In the genomic region with DNA sequence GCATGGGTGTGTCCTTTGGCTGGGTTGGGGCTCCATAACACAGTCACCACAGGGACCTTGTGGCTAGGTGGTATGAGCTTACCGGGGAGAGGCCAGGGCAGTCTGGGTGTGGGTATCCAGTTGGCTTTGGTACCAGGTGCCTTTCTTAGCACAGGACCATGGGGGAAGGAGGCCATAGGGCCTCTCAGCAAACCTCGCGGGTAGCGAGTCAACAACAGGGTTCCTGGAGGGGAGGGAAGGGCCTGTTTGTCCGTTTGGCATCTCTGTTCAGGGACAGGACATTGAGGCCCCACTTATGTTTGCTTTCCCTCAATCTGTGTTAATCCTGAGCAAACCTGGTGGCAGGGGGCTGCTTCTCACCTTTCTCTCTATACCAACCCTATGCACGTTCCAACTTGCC, we compare ENCODE assay signal across 23 mouse cellular contexts. TPM values are rescaled to one million over a fixed set of nuclear protein-coding genes. Genes with fewer than 3 reads are reported as not detected.
A peak's percentile ranks its signal among the peaks of the same experiment; 100 is the strongest.
DNase-seq lines count a peak whose midpoint lies in the region; ATAC-seq and TF ChIP-seq lines count a peak whose summit lies in the region.
"Had no signal": no experiment of that assay in that cellular context is flagged by ENCODE, and none has a peak within 500 bp of the region (broad histone marks: within the 10 kb centered on the region; RNA-seq: fewer than 3 reads in every experiment).

No protein-coding gene starts in this region.

- no peak overlapping the region for H3K4me2 ChIP-seq in stomach, embryonic 14.5 days (replicated peaks; ENCODE audit: low read depth, low read length)
- no peak overlapping the region for H3K4me2 ChIP-seq in stomach, embryonic 15.5 days
- no peak overlapping the region for H3K4me2 ChIP-seq in stomach, postnatal 0 days (replicated peaks; ENCODE audit: low read depth)
- H3K4me2 ChIP-seq: embryonic facial prominence, embryonic 12.5 days; embryonic facial prominence, embryonic 15.5 days; forebrain, embryonic 12.5 days had no signal

- TF ChIP-seq EP300 in stomach, postnatal 0 days (optimal IDR thresholded peaks at IDR 0.05): no peak

- H3K4me3 ChIP-seq in stomach, embryonic 14.5 days (ENCODE audit: low read depth, low read length): no peak overlapping the region
- no peak overlapping the region for H3K4me3 ChIP-seq in stomach, embryonic 15.5 days (replicated peaks)
- H3K4me3 ChIP-seq in stomach, postnatal 0 days (ENCODE audit: low read depth, low read length): no peak overlapping the region
- H3K4me3 ChIP-seq: embryonic facial prominence, embryonic 12.5 days; embryonic facial prominence, embryonic 15.5 days; erythroblast, embryonic 14.5 days; forebrain, embryonic 10.5 days; forebrain, embryonic 12.5 days had no signal

- no peaks in the 10 kb centered on the region for H3K36me3 ChIP-seq in stomach, embryonic 14.5 days (ENCODE audit: control insufficient read depth, insufficient read depth, low read length)
- no peaks in the 10 kb centered on the region for H3K36me3 ChIP-seq in stomach, embryonic 15.5 days
- no peaks in the 10 kb centered on the region for H3K36me3 ChIP-seq in stomach, postnatal 0 days (ENCODE audit: control insufficient read depth, insufficient read depth, low read length)
- H3K36me3 ChIP-seq: embryonic facial prominence, embryonic 12.5 days; embryonic facial prominence, embryonic 15.5 days; forebrain, embryonic 10.5 days; forebrain, embryonic 12.5 days had no signal

- ATAC-seq in stomach, embryonic 14.5 days (ENCODE audit: insufficient number of reproducible peaks, insufficient read depth, low FRiP score, low read depth): peak; percentile 73
- ATAC-seq in stomach, embryonic 15.5 days (ENCODE audit: insufficient read depth, low FRiP score, low read depth): peak; percentile 61; the same call in 1 of the 2 replicates
- peak; percentile 70 for ATAC-seq in stomach, postnatal 0 days (ENCODE audit: low FRiP score, low TSS enrichment)
- ATAC-seq: forebrain, embryonic 14.5 days; forebrain, embryonic 16.5 days had no signal

- no peaks in the 10 kb centered on the region for H3K27me3 ChIP-seq in stomach, embryonic 14.5 days (ENCODE audit: control insufficient read depth, insufficient read depth, low read length)
- no peaks in the 10 kb centered on the region for H3K27me3 ChIP-seq in stomach, embryonic 15.5 days (replicated peaks)
- H3K27me3 ChIP-seq in stomach, postnatal 0 days (ENCODE audit: control insufficient read depth, insufficient read depth, low read length): no peaks in the 10 kb centered on the region
- H3K27me3 ChIP-seq: embryonic facial prominence, embryonic 12.5 days; embryonic facial prominence, embryonic 15.5 days; forebrain, embryonic 12.5 days had no signal

- H3K27ac ChIP-seq in stomach, embryonic 14.5 days (ENCODE audit: low read length): peak overlapping the region; percentile 18; the same call in 1 of the 2 replicates
- H3K27ac ChIP-seq in stomach, embryonic 15.5 days: peak overlapping the region; percentile 61; the same call in 1 of the 2 replicates
- H3K27ac ChIP-seq in stomach, postnatal 0 days (replicated peaks): peak overlapping the region; percentile 71
- H3K27ac ChIP-seq: embryonic facial prominence, embryonic 15.5 days; forebrain, embryonic 10.5 days; forebrain, embryonic 12.5 days had no signal

- 62% methylated on average over 6 of the region's 6 CpGs for WGBS in stomach, embryonic 14.5 days
- 72% methylated on average over 6 of the region's 6 CpGs for WGBS in stomach, embryonic 15.5 days
- WGBS in stomach, postnatal 0 days: 62% methylated on average over 6 of the region's 6 CpGs

- DNase-seq in stomach, postnatal 0 days (ENCODE audit: low spot score): peak; percentile 68
- DNase-seq in adrenal gland, adult 2 months: no peak
- no peak for DNase-seq in layer of hippocampus, postnatal 10 days (ENCODE audit: low spot score in 2 of 2)
- DNase-seq: adrenal gland, adult 8-10 months; adrenal gland, postnatal 14 days; adrenal gland, postnatal 36 days; cerebellum, adult 11-12 months; cerebellum, adult 2 months; cerebellum, adult 9-10 months; cerebellum, postnatal 10 days; cerebellum, postnatal 25 days; embryo, embryonic 11 days had no signal

- H3K9ac ChIP-seq in stomach, embryonic 14.5 days (replicated peaks; ENCODE audit: low read depth, low read length): no peak overlapping the region
- no peak overlapping the region for H3K9ac ChIP-seq in stomach, embryonic 15.5 days
- H3K9ac ChIP-seq in stomach, postnatal 0 days (ENCODE audit: low read length): no peak overlapping the region
- H3K9ac ChIP-seq: embryonic facial prominence, embryonic 12.5 days; embryonic facial prominence, embryonic 15.5 days; forebrain, embryonic 12.5 days had no signal

- H3K4me1 ChIP-seq in stomach, embryonic 14.5 days (ENCODE audit: control insufficient read depth, insufficient read depth, low read length): peaks cover 13% of the 10 kb centered on the region; the same call in 1 of the 2 replicates
- H3K4me1 ChIP-seq in stomach, embryonic 15.5 days: peaks cover 14% of the 10 kb centered on the region
- peaks cover 8% of the 10 kb centered on the region; the same call in 1 of the 2 replicates for H3K4me1 ChIP-seq in stomach, postnatal 0 days (replicated peaks; ENCODE audit: control insufficient read depth, insufficient read depth)
- H3K4me1 ChIP-seq: forebrain, embryonic 12.5 days had no signal

- no peaks in the 10 kb centered on the region for H3K9me3 ChIP-seq in stomach, embryonic 14.5 days (ENCODE audit: control insufficient read depth, low read depth, low read length)
- no peaks in the 10 kb centered on the region for H3K9me3 ChIP-seq in stomach, embryonic 15.5 days
- no peaks in the 10 kb centered on the region for H3K9me3 ChIP-seq in stomach, postnatal 0 days (ENCODE audit: control insufficient read depth, low read length)
- H3K9me3 ChIP-seq: embryonic facial prominence, embryonic 12.5 days; embryonic facial prominence, embryonic 15.5 days; forebrain, embryonic 10.5 days; forebrain, embryonic 12.5 days had no signal

- TF ChIP-seq CTCF in stomach, postnatal 0 days (IDR thresholded peaks at IDR 0.05; ENCODE audit: low read depth): no peak

RNA-seq across cellular contexts. Expression of a gene that starts 15.2 kb away (rescaled TPM):
- 0.08 and 0.17 TPM in 2 replicates for polyA plus RNA-seq in stomach, embryonic 14.5 days (2014; fragmentation: Nextera tagmentation; extraction: Ambion mirVana)
- polyA plus RNA-seq in stomach, embryonic 15.5 days (2015; fragmentation: Nextera tagmentation; extraction: Ambion mirVana): 0.32 and 0.40 TPM in 2 replicates
- polyA plus RNA-seq in stomach, postnatal 0 days (2015; fragmentation: Nextera tagmentation; extraction: Ambion mirVana): 122 and 133 TPM in 2 replicates
- not detected for total RNA-seq in adrenal gland, adult 2 months (2021)
- polyA plus RNA-seq in adrenal gland, adult 2 months (2012; rRNA removed): not detected in 2 replicates
- not detected for total RNA-seq in layer of hippocampus, postnatal 10 days (2021)
- total RNA-seq: adrenal gland, adult 8-10 months; adrenal gland, postnatal 14 days; adrenal gland, postnatal 36 days; MEL had no signal
- polyA plus RNA-seq: cerebellum, adult 2 months; erythroblast, embryonic 14.5 days; forebrain, embryonic 14.5 days had no signal

RNA-seq across cellular contexts. Expression of a gene that starts 34.9 kb away (rescaled TPM):
- polyA plus RNA-seq in stomach, embryonic 14.5 days (2014; fragmentation: Nextera tagmentation; extraction: Ambion mirVana): 3.4 and 3.5 TPM in 2 replicates
- 0.87 and 2.2 TPM in 2 replicates for polyA plus RNA-seq in stomach, embryonic 15.5 days (2015; fragmentation: Nextera tagmentation; extraction: Ambion mirVana)
- polyA plus RNA-seq in stomach, postnatal 0 days (2015; fragmentation: Nextera tagmentation; extraction: Ambion mirVana): 2.9 and 3.3 TPM in 2 replicates
- not detected for total RNA-seq in adrenal gland, adult 2 months (2021)
- 0.17 TPM in 1 of 2 replicates, not detected in the other for polyA plus RNA-seq in adrenal gland, adult 2 months (2012; rRNA removed)
- total RNA-seq in layer of hippocampus, postnatal 10 days (2021): not detected
- total RNA-seq: adrenal gland, adult 8-10 months; adrenal gland, postnatal 14 days; adrenal gland, postnatal 36 days; common myeloid progenitor, adult 5-6 weeks; MEL had no signal
- polyA plus RNA-seq: cerebellum, adult 2 months; embryonic facial prominence, embryonic 12.5 days; erythroblast, embryonic 14.5 days; forebrain, embryonic 10.5 days; forebrain, embryonic 12.5 days; forebrain, embryonic 14.5 days; forebrain, embryonic 16.5 days had no signal

Comparison
In these comparisons a context has a peak if more than half of its experiments do, and no peak if none do; other contexts are left out.
1. RNA of a gene that starts 15.2 kb away (polyA plus RNA-seq): 122 to 133 TPM in stomach, postnatal 0 days; 0.32 to 0.40 TPM in stomach, embryonic 15.5 days, 0.08 to 0.17 TPM in stomach, embryonic 14.5 days and not detected in adrenal gland, adult 2 months; every median in the first group is over 10 times any median in the second.
2. H3K27ac ChIP-seq: peak in every context shown above with its lines; median percentile 71 in stomach, postnatal 0 days; 61 in stomach, embryonic 15.5 days; 18 in stomach, embryonic 14.5 days.
3. Peak in every context shown above with its lines, with median percentiles within 50 percentile points of each other: ATAC-seq.